Mouse (Mus musculus): ENCODE results near the gene Gm13693. TPM values are rescaled to one million over a fixed set of nuclear protein-coding genes. Genes with fewer than 3 reads are reported as not detected.
"Not testable (repeated sequence)": the region's sequence is repeated elsewhere in the genome, so short reads cannot be mapped to it uniquely, and the experiment has no call there.

Gene Gm13693
- total and polyA plus RNA-seq, 2 experiments: not detected

DNA sequence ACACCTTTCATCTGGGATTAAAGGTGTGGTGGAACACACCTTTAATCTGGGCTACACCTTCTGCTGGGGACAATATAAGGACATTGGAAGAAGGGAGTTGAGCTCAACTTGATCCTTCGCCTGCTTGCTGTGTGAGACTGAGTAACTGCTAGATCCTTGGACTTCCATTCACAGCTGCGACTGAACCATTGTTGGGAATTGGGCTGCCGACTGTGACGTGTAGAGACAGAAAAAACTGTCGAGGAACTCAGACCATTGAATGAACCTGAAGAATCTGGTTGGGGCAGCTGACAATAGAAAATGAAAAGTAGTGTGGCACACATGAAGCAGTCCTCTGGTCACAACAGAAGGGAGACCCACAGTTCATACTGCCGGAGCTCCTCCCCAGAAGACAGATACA, 23.1 kb downstream of the Gm13693 start, which contains the start of gene Gm13697:
TSS of gene Gm13697 (plus strand) at position 301 of the 400 bp plus-strand sequence.
- H3K36me3 ChIP-seq (ENCODE audit: control insufficient read depth, insufficient read depth, low read length); H3K79me2 ChIP-seq (ENCODE audit: control insufficient read depth, insufficient read depth, low read length): not testable (repeated sequence)
- WGBS: no CpG with 5 or more reads among the region's 6 CpGs

GRCm38 (mm10) chr2:83990253-83990652, 28.9 kb downstream of the Gm13693 start, which contains the start of gene Gm13691:
Gene Gm13691, plus strand, starts transcription at chr2:83990553.
- not testable (repeated sequence) for H3K4me1 ChIP-seq (ENCODE audit: control insufficient read depth, insufficient read depth, low read length); H3K27me3 ChIP-seq (ENCODE audit: control insufficient read depth, insufficient read depth, low read length); DNase-seq (ENCODE audit: extremely low read depth, low read depth, low spot score); H3K9ac ChIP-seq (ENCODE audit: low read depth, low read length); H3K79me2 ChIP-seq (ENCODE audit: control insufficient read depth, insufficient read depth, low read length); H3K4me3 ChIP-seq (ENCODE audit: insufficient read depth, low read depth, low read length); H3K27ac ChIP-seq (replicated peaks; ENCODE audit: insufficient read depth, low read depth, low read length); H3K36me3 ChIP-seq (ENCODE audit: control insufficient read depth, insufficient read depth, low read length)
- no CpG with 5 or more reads among the region's 6 CpGs for WGBS

More for the DNA sequence above, 23.1 kb downstream of the Gm13693 start, which contains the start of gene Gm13697:
- not testable (repeated sequence) for H3K27me3 ChIP-seq (ENCODE audit: control insufficient read depth, insufficient read depth, low read length); H3K9ac ChIP-seq (ENCODE audit: low read depth, low read length); H3K27ac ChIP-seq (replicated peaks; ENCODE audit: insufficient read depth, low read depth, low read length); H3K4me1 ChIP-seq (ENCODE audit: control insufficient read depth, insufficient read depth, low read length); DNase-seq (ENCODE audit: extremely low read depth, low read depth, low spot score); H3K4me3 ChIP-seq (ENCODE audit: insufficient read depth, low read depth, low read length)

DNA sequence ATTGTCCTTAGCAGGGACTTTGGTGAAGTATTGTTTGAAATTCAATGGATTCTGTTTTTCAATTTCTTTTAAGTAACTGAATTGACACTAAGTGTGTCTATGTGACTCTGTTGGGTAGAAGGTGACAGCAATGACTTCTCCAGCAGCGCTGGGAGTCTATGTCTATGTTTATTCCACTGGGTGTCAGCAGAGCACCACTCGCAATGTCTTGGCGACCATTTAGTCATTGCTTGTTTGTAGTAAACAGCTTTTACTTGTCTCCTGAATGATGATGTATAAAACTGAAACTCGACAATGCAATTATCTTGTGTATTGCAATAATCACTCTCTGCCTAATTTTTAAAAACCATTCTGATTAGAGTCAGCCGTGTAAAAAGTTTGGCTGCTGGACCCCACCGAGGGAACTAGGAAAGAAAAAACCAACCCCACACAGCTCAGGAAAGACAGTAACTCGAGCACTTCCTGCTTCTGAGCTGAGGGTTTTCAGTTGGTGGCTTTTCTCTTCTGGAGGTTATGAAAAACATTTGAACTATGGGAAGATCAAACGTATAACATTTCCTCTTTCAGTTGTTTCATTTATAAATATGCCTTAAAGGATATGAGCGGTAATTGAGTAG, 32.4 kb downstream of the Gm13693 start:
- not testable (repeated sequence) for DNase-seq (ENCODE audit: extremely low read depth, low read depth, low spot score); H3K4me1 ChIP-seq (ENCODE audit: control insufficient read depth, insufficient read depth, low read length); H3K4me3 ChIP-seq (ENCODE audit: insufficient read depth, low read depth, low read length); H3K36me3 ChIP-seq (ENCODE audit: control insufficient read depth, insufficient read depth, low read length); H3K9ac ChIP-seq (ENCODE audit: low read depth, low read length); H3K79me2 ChIP-seq (ENCODE audit: control insufficient read depth, insufficient read depth, low read length); H3K27ac ChIP-seq (replicated peaks; ENCODE audit: insufficient read depth, low read depth, low read length); H3K27me3 ChIP-seq (ENCODE audit: control insufficient read depth, insufficient read depth, low read length)
- 58% methylated on average over 8 of the region's 9 CpGs for WGBS

GRCm38 (mm10) chr2:83994526-83994925, 33.2 kb downstream of the Gm13693 start:
- H3K27me3 ChIP-seq (ENCODE audit: control insufficient read depth, insufficient read depth, low read length); H3K4me1 ChIP-seq (ENCODE audit: control insufficient read depth, insufficient read depth, low read length); H3K79me2 ChIP-seq (ENCODE audit: control insufficient read depth, insufficient read depth, low read length); H3K4me3 ChIP-seq (ENCODE audit: insufficient read depth, low read depth, low read length); H3K36me3 ChIP-seq (ENCODE audit: control insufficient read depth, insufficient read depth, low read length); H3K9ac ChIP-seq (ENCODE audit: low read depth, low read length); H3K27ac ChIP-seq (replicated peaks; ENCODE audit: insufficient read depth, low read depth, low read length); DNase-seq (ENCODE audit: extremely low read depth, low read depth, low spot score): not testable (repeated sequence)
- 92% methylated on average over 2 of the region's 3 CpGs for WGBS

GRCm38 (mm10) chr2:84008913-84009312, 47.6 kb downstream of the Gm13693 start:
- Histone ChIP-seq H3K9ac (ENCODE audit: low read depth, low read length) (no peak overlapping the region), H3K4me1 (ENCODE audit: control insufficient read depth, insufficient read depth, low read length) (no peaks in the 10 kb centered on the region), H3K27me3 (ENCODE audit: control insufficient read depth, insufficient read depth, low read length) (no peaks in the 10 kb centered on the region), H3K79me2 (ENCODE audit: control insufficient read depth, insufficient read depth, low read length) (no peaks in the 10 kb centered on the region), H3K36me3 (ENCODE audit: control insufficient read depth, insufficient read depth, low read length) (no peaks in the 10 kb centered on the region), H3K27ac (replicated peaks; ENCODE audit: insufficient read depth, low read depth, low read length) (no peak overlapping the region), H3K4me3 (ENCODE audit: insufficient read depth, low read depth, low read length) (no peak overlapping the region)
- 71% methylated on average over 1 of the region's 1 CpGs for WGBS
- no peak for DNase-seq (ENCODE audit: extremely low read depth, low read depth, low spot score)
- TF ChIP-seq POLR2A (IDR thresholded peaks at IDR 0.05; ENCODE audit: extremely low read depth, insufficient read depth, low read length) (no peak), CTCF (IDR thresholded peaks at IDR 0.05; ENCODE audit: low read depth, low read length) (no peak)

- WGBS: 57% methylated on average over 3 of the region's 3 CpGs
- DNase-seq (ENCODE audit: extremely low read depth, low read depth, low spot score): no peak
- H3K79me2 ChIP-seq (ENCODE audit: control insufficient read depth, insufficient read depth, low read length): no peaks in the 10 kb centered on the region
- no peaks in the 10 kb centered on the region for H3K36me3 ChIP-seq (ENCODE audit: control insufficient read depth, insufficient read depth, low read length)
- no peaks in the 10 kb centered on the region for H3K4me1 ChIP-seq (ENCODE audit: control insufficient read depth, insufficient read depth, low read length)
- H3K27me3 ChIP-seq (ENCODE audit: control insufficient read depth, insufficient read depth, low read length): no peaks in the 10 kb centered on the region
- H3K4me3 ChIP-seq (ENCODE audit: insufficient read depth, low read depth, low read length): no peak overlapping the region
- no peak for TF ChIP-seq POLR2A (IDR thresholded peaks at IDR 0.05; ENCODE audit: extremely low read depth, insufficient read depth, low read length)
- H3K9ac ChIP-seq (ENCODE audit: low read depth, low read length): no peak overlapping the region
- H3K27ac ChIP-seq (replicated peaks; ENCODE audit: insufficient read depth, low read depth, low read length): no peak overlapping the region
These were observed 48.5 kb downstream of the Gm13693 start for GRCm38 (mm10) chr2:84009818-84010217.

Other genes with a start within 250 kb of the Gm13693 start
- 29.6 and 33.2 TPM in 2 replicates for gene Itgav, start 237.1 kb upstream of the Gm13693 start, total RNA-seq (2014; rRNA removed)
- gene Itgav, start 237.1 kb upstream of the Gm13693 start, polyA plus RNA-seq (2012; rRNA removed): 15.8 and 20.5 TPM in 2 replicates
- 0.94 and 1.1 TPM in 2 replicates for gene Fam171b, start 148.9 kb upstream of the Gm13693 start, total RNA-seq (2014; rRNA removed)
- 0.24 and 0.25 TPM in 2 replicates for gene Fam171b, start 148.9 kb upstream of the Gm13693 start, polyA plus RNA-seq (2012; rRNA removed)
- gene Zswim2, start 20.3 kb upstream of the Gm13693 start, total RNA-seq (2014; rRNA removed): not detected in 2 replicates
- not detected in 2 replicates for gene Zswim2, start 20.3 kb upstream of the Gm13693 start, polyA plus RNA-seq (2012; rRNA removed)
- not detected in 2 replicates for gene Gm13698, start 5.8 kb upstream of the Gm13693 start, total RNA-seq (2014; rRNA removed)
- not detected in 2 replicates for gene Gm13698, start 5.8 kb upstream of the Gm13693 start, polyA plus RNA-seq (2012; rRNA removed)
- not detected in 2 replicates for gene Gm13695, start 5.8 kb downstream of the Gm13693 start, total RNA-seq (2014; rRNA removed)
- not detected in 2 replicates for gene Gm13695, start 5.8 kb downstream of the Gm13693 start, polyA plus RNA-seq (2012; rRNA removed)
- not detected in 2 replicates for gene Gm13696, start 11.6 kb downstream of the Gm13693 start, total RNA-seq (2014; rRNA removed)
- gene Gm13696, start 11.6 kb downstream of the Gm13693 start, polyA plus RNA-seq (2012; rRNA removed): not detected in 2 replicates
- not detected in 2 replicates for gene Gm13694, start 17.4 kb downstream of the Gm13693 start, total RNA-seq (2014; rRNA removed)
- not detected in 2 replicates for gene Gm13694, start 17.4 kb downstream of the Gm13693 start, polyA plus RNA-seq (2012; rRNA removed)
- not detected in 2 replicates for gene Gm13697, start 23.2 kb downstream of the Gm13693 start, total RNA-seq (2014; rRNA removed)
- not detected in 2 replicates for gene Gm13697, start 23.2 kb downstream of the Gm13693 start, polyA plus RNA-seq (2012; rRNA removed)
- gene Gm13691, start 29.1 kb downstream of the Gm13693 start, total RNA-seq (2014; rRNA removed): not detected in 2 replicates
- gene Gm13691, start 29.1 kb downstream of the Gm13693 start, polyA plus RNA-seq (2012; rRNA removed): not detected in 2 replicates